Mouse (Mus musculus) heart, adult 2 months (tissue): ENCODE results near the gene Olfr692. TPM values are rescaled to one million over a fixed set of nuclear protein-coding genes. Genes with fewer than 3 reads are reported as not detected.

Experiments
- DNase-seq, 2 experiments: peaks; one replicate each; pipeline ENCODE4 v3.0.0; 2021
- H3K27ac ChIP-seq: fragments of 200-600 bp; 2 replicates; pipeline ENCODE4 v1.8.1; 2022
- H3K27me3 ChIP-seq: fragments of 200-500 bp; 2 replicates; pipeline ENCODE4 v1.6.1; 2012; ENCODE audit warnings: mild to moderate bottlenecking, low read length, inconsistent platforms, mixed read lengths; ENCODE audit not compliant: control insufficient read depth, insufficient read depth
- H3K36me3 ChIP-seq: fragments of 200-500 bp; 2 replicates; pipeline ENCODE4 v1.6.1; 2012; ENCODE audit warnings: low read length, inconsistent platforms; ENCODE audit not compliant: control insufficient read depth, insufficient read depth
- H3K4me1 ChIP-seq: fragments of 200-500 bp; 2 replicates; pipeline ENCODE4 v1.6.1; 2011; ENCODE audit warnings: low read length; ENCODE audit not compliant: control insufficient read depth, insufficient read depth
- H3K4me3 ChIP-seq: fragments of 200-600 bp; 2 replicates; pipeline ENCODE4 v1.8.1; 2022
- H3K79me2 ChIP-seq: fragments of 200-500 bp; replicated peaks from 2 replicates; pipeline ENCODE4 v1.6.1; 2012; ENCODE audit warnings: mild to moderate bottlenecking, inconsistent platforms, low read length, moderate library complexity, mixed read lengths; ENCODE audit not compliant: control insufficient read depth, insufficient read depth
- H3K9ac ChIP-seq: fragments of 200-500 bp; 2 replicates; pipeline ENCODE4 v1.6.1; 2012; ENCODE audit warnings: low read depth, mild to moderate bottlenecking, control low read depth, inconsistent platforms, low read length, mixed read lengths
- CTCF ChIP-seq: fragments of 200-600 bp; IDR thresholded peaks from 2 replicates; pipeline ENCODE4 v1.8.1; 2022; ENCODE audit warnings: antibody characterized with exemption, mild to moderate bottlenecking, moderate library complexity
- EP300 ChIP-seq: fragments of 200-500 bp; IDR thresholded peaks from 2 replicates; pipeline ENCODE4 v1.6.1; 2011; ENCODE audit warnings: low read depth, low read length, control low read depth; ENCODE audit not compliant: insufficient read depth
- POLR2A ChIP-seq: fragments of 200-500 bp; IDR thresholded peaks from 2 replicates; pipeline ENCODE4 v1.6.1; 2011; ENCODE audit warnings: mild to moderate bottlenecking, low read depth, low read length, control low read depth; ENCODE audit not compliant: insufficient read depth
- WGBS: fragments of 180-500 bp; shearing (Covaris S2); methylation state at CpG from one replicate; pipeline ENCODE4 v1.1.7; 2018; 5-methylcytosine and 5-hydroxymethylcytosine counted together
- intact Hi-C: fragments of 180-260 bp; cut with DNase I; formaldehyde crosslinking; loops from one replicate; pipeline ENCODE4 v1.15.1; 2025
- polyA plus RNA-seq: library from polyadenylated mRNA; depleted of rRNA; stranded (reverse); fragments of >200 nt; gene quantifications from 2 replicates; pipeline ENCODE4 v1.2.3, GENCODE M21; 2012
- total RNA-seq, 2 experiments: library from RNA; stranded (reverse); gene quantifications; 2 replicates each; pipeline ENCODE4 v1.2.3; 2021

The Olfr692 gene
- total and polyA plus RNA-seq, 3 experiments, result not detected

DNA sequence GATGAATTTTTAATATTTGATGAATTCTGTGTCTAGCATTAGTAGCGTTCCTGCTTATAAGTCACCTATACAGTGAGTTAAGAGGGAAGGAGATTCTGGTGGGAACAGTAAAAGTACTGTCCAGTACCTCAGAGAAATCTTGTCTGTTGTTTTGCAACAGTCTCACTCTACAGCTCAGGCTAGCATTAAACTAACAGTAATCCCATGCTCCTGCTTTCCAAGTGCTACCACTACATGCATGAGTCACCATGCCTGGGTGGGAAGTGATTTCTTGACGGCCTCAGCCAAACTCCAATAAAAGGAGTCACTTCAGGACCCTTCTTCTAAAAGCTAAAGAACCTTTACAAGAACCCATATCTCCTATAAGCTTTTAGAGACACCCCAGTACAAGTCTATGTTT, 6.3 kb upstream of the Olfr692 start:
- H3K27ac ChIP-seq, result no peak overlapping the region
- DNase-seq, result no peak
- H3K9ac ChIP-seq, result no peak overlapping the region
- H3K4me1 ChIP-seq, result no peaks in the 10 kb centered on the region
- no peaks in the 10 kb centered on the region for H3K36me3 ChIP-seq
- no peaks in the 10 kb centered on the region for H3K79me2 ChIP-seq
- H3K27me3 ChIP-seq, result no peaks in the 10 kb centered on the region
- no peak overlapping the region for H3K4me3 ChIP-seq
- TF ChIP-seq CTCF, result no peak
- TF ChIP-seq EP300, result no peak
- TF ChIP-seq POLR2A, result no peak
- intact Hi-C loops, result loop anchor here (5.0 kb wide), 1 partner anchor 179 kb away; no protein-coding TSS in a partner anchor
- 70% methylated on average over 2 of the region's 2 CpGs for WGBS

GRCm38 (mm10) chr7:105367268-105367667, 762 bp upstream of the Olfr692 start:
- intact Hi-C loops, result no loop called here
- Histone ChIP-seq H3K79me2 (no peaks in the 10 kb centered on the region), H3K9ac (no peak overlapping the region), H3K4me1 (no peaks in the 10 kb centered on the region), H3K27ac (no peak overlapping the region), H3K36me3 (no peaks in the 10 kb centered on the region), H3K4me3 (no peak overlapping the region), H3K27me3 (no peaks in the 10 kb centered on the region)
- WGBS, result 86% methylated on average over 5 of the region's 5 CpGs
- TF ChIP-seq CTCF, result no peak
- no peak for TF ChIP-seq EP300
- no peak for TF ChIP-seq POLR2A
- no peak for DNase-seq

DNA sequence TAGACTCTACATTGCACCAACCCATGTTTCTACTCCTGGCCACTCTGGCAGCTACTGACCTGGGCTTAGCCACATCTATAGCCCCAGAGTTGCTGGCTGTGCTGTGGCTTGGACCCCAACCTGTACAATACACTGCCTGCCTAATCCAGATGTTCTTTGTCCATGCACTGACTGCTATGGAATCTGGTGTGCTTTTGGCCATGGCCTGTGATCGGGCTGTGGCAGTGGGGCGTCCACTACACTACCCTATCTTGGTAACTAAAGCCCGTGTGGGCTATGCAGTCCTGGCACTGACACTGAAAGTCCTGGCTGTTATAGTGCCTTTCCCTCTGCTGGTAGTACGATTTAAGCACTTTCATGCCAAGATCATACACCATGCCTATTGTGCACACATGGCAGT, 491 bp downstream of the Olfr692 start:
- intact Hi-C loops, result no loop called here
- no peak for DNase-seq
- TF ChIP-seq POLR2A (no peak), CTCF (no peak), EP300 (no peak)
- Histone ChIP-seq H3K79me2 (no peaks in the 10 kb centered on the region), H3K27me3 (no peaks in the 10 kb centered on the region), H3K4me3 (no peak overlapping the region), H3K27ac (no peak overlapping the region), H3K9ac (no peak overlapping the region), H3K36me3 (0 out of 2 replicates have a peak, but pooled peaks cover 3% of the 10 kb centered on the region), H3K4me1 (no peaks in the 10 kb centered on the region)
- WGBS, result 92% methylated on average over 4 of the region's 4 CpGs

- peaks cover 7% of the 10 kb centered on the region; the same call in 1 of the 2 replicates for H3K36me3 ChIP-seq
- H3K27ac ChIP-seq, result no peak overlapping the region
These were observed 4.9 kb downstream of the Olfr692 start for GRCm38 (mm10) chr7:105372912-105373311.

DNA sequence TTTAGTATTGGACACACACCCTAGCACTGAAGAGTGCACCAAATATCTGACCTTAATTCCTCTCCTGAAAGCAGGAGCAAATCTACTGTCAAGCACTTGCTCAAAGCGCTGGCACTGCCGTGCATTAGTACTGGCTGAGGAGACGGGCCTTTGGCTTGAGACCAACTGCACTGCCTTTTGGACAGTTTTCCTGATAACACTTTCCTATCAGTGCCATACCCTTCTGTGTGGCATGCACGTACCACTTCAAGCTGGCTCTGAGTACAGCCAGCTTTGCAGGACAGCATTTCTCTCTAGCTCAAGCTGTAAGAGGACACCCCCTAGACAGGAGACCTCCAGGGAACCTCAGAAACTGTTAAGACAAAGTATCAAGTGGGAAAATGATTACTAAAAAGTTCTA, 5.5 kb downstream of the Olfr692 start:
- no peak overlapping the region for H3K27ac ChIP-seq
- peaks cover 7% of the 10 kb centered on the region; the same call in 1 of the 2 replicates for H3K36me3 ChIP-seq
- peak; percentile 39 to 71 for DNase-seq
- intact Hi-C loops, result no loop called here
- H3K4me3 ChIP-seq, result no peak overlapping the region
- no peak overlapping the region for H3K9ac ChIP-seq
- TF ChIP-seq POLR2A (no peak), EP300 (no peak), CTCF (no peak)
- no peaks in the 10 kb centered on the region for H3K27me3 ChIP-seq
- H3K79me2 ChIP-seq, result no peaks in the 10 kb centered on the region
- WGBS, result 34% methylated on average over 4 of the region's 4 CpGs
- no peaks in the 10 kb centered on the region for H3K4me1 ChIP-seq

More at GRCm38 (mm10) chr7:105372912-105373311, 4.9 kb downstream of the Olfr692 start:
- Histone ChIP-seq H3K27me3 (no peaks in the 10 kb centered on the region), H3K9ac (no peak overlapping the region), H3K4me1 (no peaks in the 10 kb centered on the region), H3K79me2 (no peaks in the 10 kb centered on the region), H3K4me3 (no peak overlapping the region)
- intact Hi-C loops, result no loop called here
- TF ChIP-seq EP300, result no peak
- TF ChIP-seq POLR2A, result no peak
- TF ChIP-seq CTCF, result no peak
- no peak for DNase-seq
- WGBS, result 86% methylated on average over 1 of the region's 1 CpGs

- Histone ChIP-seq H3K9ac (no peak overlapping the region), H3K4me3 (no peak overlapping the region), H3K4me1 (no peaks in the 10 kb centered on the region), H3K79me2 (no peaks in the 10 kb centered on the region), H3K27me3 (no peaks in the 10 kb centered on the region), H3K27ac (no peak overlapping the region), H3K36me3 (peaks cover 7% of the 10 kb centered on the region; the same call in 1 of the 2 replicates)
- 88% methylated on average over 3 of the region's 3 CpGs for WGBS
- intact Hi-C loops, result no loop called here
- no peak for DNase-seq
- TF ChIP-seq POLR2A, result no peak
- TF ChIP-seq EP300, result no peak
- TF ChIP-seq CTCF, result no peak
These were observed 5.9 kb downstream of the Olfr692 start for GRCm38 (mm10) chr7:105373976-105374375.
